Mouse (Mus musculus) kidney, adult 2 months (tissue): ENCODE data around the gene Hexb. TPM values are rescaled to one million over a fixed set of nuclear protein-coding genes. Genes with fewer than 3 reads are reported as not detected.

ENCODE experiments used
- DNase-seq: peaks from one replicate; pipeline ENCODE4 v3.0.0; 2021
- H3K27ac ChIP-seq: fragments of 200-500 bp; 2 replicates; pipeline ENCODE4 v1.5.1; 2012; ENCODE audit warnings: low read depth, low read length, control low read depth, inconsistent platforms; ENCODE audit not compliant: insufficient read depth
- H3K27me3 ChIP-seq: fragments of 200-500 bp; replicated peaks from 2 replicates; pipeline ENCODE4 v1.6.1; 2012; ENCODE audit warnings: mild to moderate bottlenecking, moderate library complexity, low read length, inconsistent platforms; ENCODE audit not compliant: control insufficient read depth, insufficient read depth
- H3K36me3 ChIP-seq: fragments of 200-500 bp; 2 replicates; pipeline ENCODE4 v1.6.1; 2012; ENCODE audit warnings: mild to moderate bottlenecking, moderate library complexity, low read length, inconsistent platforms; ENCODE audit not compliant: control insufficient read depth, insufficient read depth
- H3K4me1 ChIP-seq: fragments of 200-500 bp; 2 replicates; pipeline ENCODE4 v1.6.1; 2011; ENCODE audit warnings: low read length; ENCODE audit not compliant: control insufficient read depth, insufficient read depth
- H3K4me3 ChIP-seq: fragments of 200-500 bp; 2 replicates; pipeline ENCODE4 v1.5.1; 2011; ENCODE audit warnings: mild to moderate bottlenecking, low read depth, low read length, control low read depth; ENCODE audit not compliant: insufficient read depth
- CTCF ChIP-seq: fragments of 200-500 bp; conservative IDR thresholded peaks from 2 replicates; pipeline ENCODE4 v1.5.1; 2011; ENCODE audit warnings: low read depth, mild to moderate bottlenecking, control low read depth, low read length, moderate library complexity, mixed read lengths; ENCODE audit not compliant: insufficient read depth, insufficient read length
- POLR2A ChIP-seq: fragments of 200-500 bp; IDR thresholded peaks from one replicate; pipeline ENCODE4 v1.6.1; 2011; ENCODE audit warnings: low read depth, low read length, control low read depth
- WGBS: fragments of 180-500 bp; shearing (Covaris S2); methylation state at CpG from one replicate; pipeline ENCODE4 v1.1.7; 2018; 5-methylcytosine and 5-hydroxymethylcytosine counted together
- polyA plus RNA-seq: library from polyadenylated mRNA; depleted of rRNA; stranded (reverse); fragments of >200 nt; gene quantifications from 2 replicates; pipeline ENCODE4 v1.2.3, GENCODE M21; 2012

Hexb gene
- polyA plus RNA-seq, 1 experiment, result 149 TPM

- Histone ChIP-seq H3K27me3 (no peaks in the 10 kb centered on the region), H3K27ac (peak overlapping the region; percentile 94), H3K4me1 (peaks cover 9% of the 10 kb centered on the region), H3K36me3 (no peaks in the 10 kb centered on the region), H3K4me3 (no peak overlapping the region)
- TF ChIP-seq CTCF, result no peak
- no peak for TF ChIP-seq POLR2A
- peak; percentile 61 for DNase-seq
- 73% methylated on average over 2 of the region's 2 CpGs for WGBS
These were observed 7.9 kb upstream of the Hexb start for GRCm38 (mm10) chr13:97206046-97206445.

GRCm38 (mm10) chr13:97205052-97205701, 7.0 kb upstream of the Hexb start:
- WGBS, result 3% methylated on average over 18 of the region's 18 CpGs
- Histone ChIP-seq H3K27me3 (no peaks in the 10 kb centered on the region), H3K36me3 (no peaks in the 10 kb centered on the region), H3K27ac (peak overlapping the region; percentile 94), H3K4me1 (peaks cover 9% of the 10 kb centered on the region), H3K4me3 (peak overlapping the region; percentile 17)
- DNase-seq, result peak; percentile 95
- TF ChIP-seq CTCF (peak; percentile 61), POLR2A (no peak)

GRCm38 (mm10) chr13:97201896-97202295, 3.7 kb upstream of the Hexb start:
- no peaks in the 10 kb centered on the region for H3K27me3 ChIP-seq
- 52% methylated on average over 4 of the region's 4 CpGs for WGBS
- no peak overlapping the region for H3K4me3 ChIP-seq
- peaks cover 12% of the 10 kb centered on the region for H3K4me1 ChIP-seq
- peak; percentile 87 for DNase-seq
- no peak for TF ChIP-seq POLR2A
- no peak for TF ChIP-seq CTCF
- H3K36me3 ChIP-seq, result no peaks in the 10 kb centered on the region
- H3K27ac ChIP-seq, result no peak overlapping the region

GRCm38 (mm10) chr13:97201076-97201475, 2.9 kb upstream of the Hexb start:
- 54% methylated on average over 7 of the region's 7 CpGs for WGBS
- DNase-seq, result no peak

GRCm38 (mm10) chr13:97199123-97199522, 966 bp upstream of the Hexb start:
- no peak for DNase-seq
- TF ChIP-seq POLR2A, result no peak
- no peak for TF ChIP-seq CTCF
- Histone ChIP-seq H3K4me3 (no peak overlapping the region), H3K4me1 (peaks cover 3% of the 10 kb centered on the region; the same call in 1 of the 2 replicates), H3K27ac (no peak overlapping the region), H3K36me3 (no peaks in the 10 kb centered on the region), H3K27me3 (no peaks in the 10 kb centered on the region)
- WGBS, result 83% methylated on average over 2 of the region's 2 CpGs

More at GRCm38 (mm10) chr13:97201076-97201475, 2.9 kb upstream of the Hexb start:
- H3K36me3 ChIP-seq, result no peaks in the 10 kb centered on the region
- H3K4me3 ChIP-seq, result no peak overlapping the region
- peaks cover 9% of the 10 kb centered on the region for H3K4me1 ChIP-seq
- no peak overlapping the region for H3K27ac ChIP-seq
- TF ChIP-seq POLR2A (no peak), CTCF (no peak)
- no peaks in the 10 kb centered on the region for H3K27me3 ChIP-seq

GRCm38 (mm10) chr13:97196925-97197218, 1.3 kb downstream of the Hexb start:
- Histone ChIP-seq H3K27me3 (no peaks in the 10 kb centered on the region), H3K4me1 (0 out of 2 replicates have a peak, but pooled peaks cover 3% of the 10 kb centered on the region), H3K27ac (no peak overlapping the region), H3K4me3 (peak overlapping the region; percentile 22; the same call in 1 of the 2 replicates), H3K36me3 (no peaks in the 10 kb centered on the region)
- TF ChIP-seq CTCF, result no peak
- no peak for TF ChIP-seq POLR2A
- WGBS, result 87% methylated on average over 2 of the region's 2 CpGs
- no peak for DNase-seq

GRCm38 (mm10) chr13:97196186-97196924, 1.8 kb downstream of the Hexb start:
- H3K27me3 ChIP-seq, result no peaks in the 10 kb centered on the region
- peak overlapping the region; percentile 33; the same call in 1 of the 2 replicates for H3K27ac ChIP-seq
- peak; percentile 65 for DNase-seq
- 69% methylated on average over 12 of the region's 12 CpGs for WGBS
- H3K4me1 ChIP-seq, result 0 out of 2 replicates have a peak, but pooled peaks cover 3% of the 10 kb centered on the region
- TF ChIP-seq CTCF (no peak), POLR2A (no peak)
- H3K36me3 ChIP-seq, result no peaks in the 10 kb centered on the region
- peak overlapping the region; percentile 22; the same call in 1 of the 2 replicates for H3K4me3 ChIP-seq
